Mouse (Mus musculus): ENCODE data around the gene Acer2. TPM values are rescaled to one million over a fixed set of nuclear protein-coding genes. Genes with fewer than 3 reads are reported as not detected.

The Acer2 gene
- polyA plus RNA-seq, 1 experiment from 2014 or later, result 23.3 TPM

- Histone ChIP-seq H3K9ac (replicated peaks; ENCODE audit: low read depth, low read length) (0 out of 2 replicates have a peak overlapping the region, but pooled peaks have one; percentile 25), H3K4me1 (ENCODE audit: control insufficient read depth, insufficient read depth, low read length) (no peaks in the 10 kb centered on the region), H3K27ac (ENCODE audit: low read depth, low read length) (no peak overlapping the region), H3K4me3 (ENCODE audit: low read depth, low read length) (no peak overlapping the region), H3K27me3 (ENCODE audit: control insufficient read depth, insufficient read depth, low read length) (no peaks in the 10 kb centered on the region), H3K4me2 (ENCODE audit: low read depth, low read length) (peak overlapping the region; percentile 30; the same call in 1 of the 2 replicates), H3K9me3 (ENCODE audit: control insufficient read depth, low read length) (no peaks in the 10 kb centered on the region), H3K36me3 (ENCODE audit: control insufficient read depth, insufficient read depth, low read length) (no peaks in the 10 kb centered on the region)
- WGBS, result 38% methylated on average over 14 of the region's 14 CpGs
- ATAC-seq (ENCODE audit: low read depth), result peak; percentile 92
Measured at GRCm38 (mm10) chr4:86957576-86958411, 83.6 kb downstream of the Acer2 start.

- no peak overlapping the region for H3K27ac ChIP-seq (ENCODE audit: low read depth, low read length)
- WGBS, result 89% methylated on average over 5 of the region's 5 CpGs
- H3K4me1 ChIP-seq (ENCODE audit: control insufficient read depth, insufficient read depth, low read length), result no peaks in the 10 kb centered on the region
- no peak for ATAC-seq (ENCODE audit: low read depth)
- H3K4me3 ChIP-seq (ENCODE audit: low read depth, low read length), result no peak overlapping the region
- no peaks in the 10 kb centered on the region for H3K27me3 ChIP-seq (ENCODE audit: control insufficient read depth, insufficient read depth, low read length)
- H3K9me3 ChIP-seq (ENCODE audit: control insufficient read depth, low read length), result no peaks in the 10 kb centered on the region
- H3K36me3 ChIP-seq (ENCODE audit: control insufficient read depth, insufficient read depth, low read length), result no peaks in the 10 kb centered on the region
- H3K4me2 ChIP-seq (ENCODE audit: low read depth, low read length), result no peak overlapping the region
- no peak overlapping the region for H3K9ac ChIP-seq (replicated peaks; ENCODE audit: low read depth, low read length)
Measured at GRCm38 (mm10) chr4:86977272-86977671, 103.1 kb downstream of the Acer2 start.

Other genes with a start within 250 kb of the Acer2 start
- gene Plin2, start 204.3 kb upstream of the Acer2 start, polyA plus RNA-seq (2014; fragmentation: Nextera tagmentation; extraction: Ambion mirVana), result 33.9 and 53.9 TPM in 2 replicates
- gene Dennd4c, start 125.8 kb upstream of the Acer2 start, polyA plus RNA-seq (2014; fragmentation: Nextera tagmentation; extraction: Ambion mirVana), result 4.3 and 5.3 TPM in 2 replicates
- gene Rps6, start 17.0 kb upstream of the Acer2 start, polyA plus RNA-seq (2014; fragmentation: Nextera tagmentation; extraction: Ambion mirVana), result 373 and 376 TPM in 2 replicates